Mouse (Mus musculus): Measurements from ENCODE around the gene Atp8b5. TPM values are rescaled to one million over a fixed set of nuclear protein-coding genes. Genes with fewer than 3 reads are reported as not detected.

The Atp8b5 gene
- polyA plus RNA-seq, 2 experiments: 0.06 TPM; not detected in 1

DNA sequence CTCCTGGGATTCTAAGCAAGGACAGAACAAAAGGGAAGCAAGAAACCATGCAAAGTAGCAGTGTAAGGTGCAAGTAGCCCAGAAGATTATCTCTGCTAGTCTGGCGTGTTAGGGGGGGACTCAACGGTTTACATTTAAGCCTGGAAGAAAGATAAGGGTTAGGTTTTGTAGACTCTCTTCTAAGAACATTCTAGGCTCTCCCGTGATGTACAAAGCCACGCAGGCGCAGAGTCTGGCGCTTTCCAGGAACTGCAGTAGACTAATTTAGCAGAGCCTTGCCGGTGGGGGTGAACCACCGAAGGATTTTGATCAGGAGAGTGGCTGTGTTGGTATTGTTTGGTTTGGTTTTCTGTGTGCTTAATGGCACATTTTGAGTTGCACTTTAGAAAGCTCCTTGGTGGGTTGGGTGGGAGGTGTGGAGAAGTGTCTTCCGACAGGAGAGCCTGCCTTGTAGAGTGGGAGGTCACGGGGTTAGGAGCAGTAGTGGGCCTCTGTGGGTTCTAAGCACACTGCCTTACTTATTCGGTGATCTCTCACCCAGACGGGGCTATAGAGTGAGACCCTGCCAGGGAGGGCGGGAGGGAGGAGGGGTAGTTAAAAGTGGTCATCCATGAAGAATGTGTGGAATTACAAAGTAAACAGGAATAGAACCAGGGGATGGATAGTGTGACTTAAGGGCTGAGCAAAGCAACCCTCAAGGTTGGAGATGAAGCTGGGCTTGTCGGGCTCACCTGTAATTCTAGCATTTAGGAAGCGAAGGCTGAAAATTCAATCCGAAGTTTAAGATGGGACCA lies 150.5 kb downstream of the Atp8b5 start:
- ATAC-seq (ENCODE audit: insufficient read depth): peak; percentile 71; the same call in 1 of the 2 replicates
- WGBS (ENCODE audit: insufficient replicate concordance): 41% methylated on average over 16 of the region's 16 CpGs
- Histone ChIP-seq H3K4me3 (ENCODE audit: insufficient read depth in 1 of 2, low read depth in 2 of 2, low read length in 2 of 2) (no peak overlapping the region), H3K36me3 (replicated peaks; ENCODE audit: control insufficient read depth, insufficient read depth, low read depth) (no peaks in the 10 kb centered on the region), H3K4me1 (replicated peaks; ENCODE audit: control insufficient read depth in 2 of 2, insufficient read depth in 2 of 2, low read length in 1 of 2) (peaks cover 0 to 12% of the 10 kb centered on the region in 2 experiments; a peak in 2 of 4 replicates), H3K27ac (no peak overlapping the region), H3K4me2 (ENCODE audit: low read depth) (no peak overlapping the region), H3K9me3 (ENCODE audit: control insufficient read depth, low read length) (no peaks in the 10 kb centered on the region), H3K27me3 (ENCODE audit: control insufficient read depth, insufficient read depth, low read length) (no peaks in the 10 kb centered on the region), H3K9ac (replicated peaks) (no peak overlapping the region)
- DNase-seq (ENCODE audit: low read depth in 3 of 3, low spot score in 3 of 3): peak in 2 of 3 experiments; percentile 34 to 36
- TF ChIP-seq CTCF (IDR thresholded peaks at IDR 0.05; ENCODE audit: low read depth): no peak
- peak; percentile 67 for TF ChIP-seq EP300 (IDR thresholded peaks at IDR 0.05; ENCODE audit: low read depth)

DNA sequence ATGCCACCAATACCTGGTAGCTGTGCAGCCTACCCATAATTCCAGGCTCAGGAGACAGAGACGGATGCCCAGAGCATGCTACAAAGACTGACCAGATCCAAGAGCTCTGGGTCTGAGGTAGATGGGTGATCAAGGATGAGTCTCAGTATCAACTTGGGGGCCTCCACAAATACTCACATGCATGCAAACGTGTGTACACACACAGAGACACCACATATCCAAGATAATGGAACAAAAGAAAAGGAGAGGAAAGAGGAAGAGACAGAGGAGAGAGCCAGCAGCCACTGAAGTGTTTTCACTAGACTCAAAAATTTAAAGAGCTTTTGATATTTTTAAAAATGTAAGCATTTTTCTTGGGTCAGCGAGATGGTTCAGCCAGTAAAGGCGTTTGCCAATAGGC lies 151.5 kb downstream of the Atp8b5 start:
- no peaks in the 10 kb centered on the region for H3K9me3 ChIP-seq (ENCODE audit: control insufficient read depth, low read length)
- ATAC-seq (ENCODE audit: insufficient read depth) (no peak), DNase-seq (ENCODE audit: low read depth in 3 of 3, low spot score in 3 of 3) (no peak)
- no peak overlapping the region for H3K9ac ChIP-seq (replicated peaks)
- H3K4me2 ChIP-seq (ENCODE audit: low read depth): no peak overlapping the region
- 53% methylated on average over 4 of the region's 4 CpGs for WGBS (ENCODE audit: insufficient replicate concordance)
- H3K36me3 ChIP-seq (replicated peaks; ENCODE audit: control insufficient read depth, insufficient read depth, low read depth): no peaks in the 10 kb centered on the region
- H3K4me1 ChIP-seq (replicated peaks; ENCODE audit: control insufficient read depth in 2 of 2, insufficient read depth in 2 of 2, low read length in 1 of 2): peaks cover 0 to 10% of the 10 kb centered on the region in 2 experiments; a peak in 2 of 4 replicates
- no peak overlapping the region for H3K4me3 ChIP-seq (ENCODE audit: insufficient read depth in 1 of 2, low read depth in 2 of 2, low read length in 2 of 2)
- no peaks in the 10 kb centered on the region for H3K27me3 ChIP-seq (ENCODE audit: control insufficient read depth, insufficient read depth, low read length)
- TF ChIP-seq CTCF (IDR thresholded peaks at IDR 0.05; ENCODE audit: low read depth): no peak
- H3K27ac ChIP-seq: no peak overlapping the region

DNA sequence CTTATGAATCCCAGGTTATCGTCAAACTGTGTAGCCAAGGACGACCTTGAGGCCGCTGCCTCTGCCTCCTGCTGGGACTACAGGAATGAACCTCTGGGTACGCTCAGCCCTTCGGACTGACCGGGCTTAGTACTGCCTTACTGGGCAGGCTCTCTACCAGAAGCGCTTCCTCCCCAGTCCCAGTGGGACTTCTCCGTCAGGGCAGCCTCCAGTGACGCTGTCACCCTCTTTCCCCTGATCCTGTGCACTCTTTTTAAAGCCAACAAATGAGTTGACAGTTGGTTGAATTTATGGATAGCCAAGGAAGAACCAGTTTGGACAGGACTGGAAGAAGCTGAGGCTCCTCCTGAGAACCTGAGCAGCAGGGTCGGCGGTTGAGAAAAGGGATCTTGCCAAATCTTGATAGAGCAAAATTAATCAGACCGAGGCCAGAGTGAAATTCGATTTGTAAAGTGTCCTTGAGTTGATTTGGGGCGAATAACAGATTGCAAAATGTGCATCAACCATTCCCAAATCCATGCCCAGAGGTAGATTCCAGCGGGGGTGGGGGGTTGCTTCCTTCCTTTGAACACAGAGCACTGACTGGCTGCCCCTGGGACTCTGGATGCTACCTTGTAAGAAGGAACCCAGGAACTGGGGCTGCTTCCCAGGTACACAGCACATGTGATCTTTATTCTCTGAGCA lies 152.2 kb downstream of the Atp8b5 start:
- H3K27me3 ChIP-seq (ENCODE audit: control insufficient read depth, insufficient read depth, low read length): no peaks in the 10 kb centered on the region; the same call in 1 of the 2 replicates
- 59% methylated on average over 15 of the region's 15 CpGs for WGBS (ENCODE audit: insufficient replicate concordance)
- H3K4me2 ChIP-seq (ENCODE audit: low read depth): no peak overlapping the region
- ATAC-seq (ENCODE audit: insufficient read depth) (no peak), DNase-seq (ENCODE audit: low read depth in 3 of 3, low spot score in 3 of 3) (no peak)
- H3K4me1 ChIP-seq (replicated peaks; ENCODE audit: control insufficient read depth in 2 of 2, insufficient read depth in 2 of 2, low read length in 1 of 2): peaks cover 0 to 10% of the 10 kb centered on the region in 2 experiments; a peak in 2 of 4 replicates
- H3K9me3 ChIP-seq (ENCODE audit: control insufficient read depth, low read length): no peaks in the 10 kb centered on the region
- TF ChIP-seq EP300 (IDR thresholded peaks at IDR 0.05; ENCODE audit: low read depth) (no peak), CTCF (IDR thresholded peaks at IDR 0.05; ENCODE audit: low read depth) (no peak)
- no peaks in the 10 kb centered on the region for H3K36me3 ChIP-seq (replicated peaks; ENCODE audit: control insufficient read depth, insufficient read depth, low read depth)
- H3K9ac ChIP-seq (replicated peaks): no peak overlapping the region
- no peak overlapping the region for H3K4me3 ChIP-seq (ENCODE audit: insufficient read depth in 1 of 2, low read depth in 2 of 2, low read length in 2 of 2)
- H3K27ac ChIP-seq: no peak overlapping the region

DNA sequence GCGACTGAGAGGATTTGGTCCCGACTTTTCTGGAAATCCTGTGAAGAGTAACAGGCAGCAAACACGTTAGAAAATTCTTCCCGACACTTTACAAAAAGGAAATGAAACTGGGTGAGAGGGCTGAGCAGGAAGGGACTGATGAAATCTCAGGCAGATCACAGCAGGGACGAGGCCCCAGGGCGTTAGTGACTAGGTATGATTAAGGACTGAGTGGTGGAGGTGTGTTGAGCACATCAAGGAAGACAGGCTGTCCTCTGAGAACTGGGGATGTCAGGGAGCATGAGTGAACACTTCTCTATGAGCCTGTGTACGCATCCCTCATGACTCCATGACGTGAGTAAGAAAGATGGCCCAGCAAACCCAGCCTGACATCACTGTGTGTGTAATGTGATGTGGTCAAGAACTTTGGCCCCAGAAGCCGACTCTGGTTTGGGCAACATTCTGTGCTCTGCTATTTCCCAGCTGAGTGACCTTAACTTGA lies 152.9 kb downstream of the Atp8b5 start:
- Histone ChIP-seq H3K4me3 (ENCODE audit: insufficient read depth in 1 of 2, low read depth in 2 of 2, low read length in 2 of 2) (no peak overlapping the region), H3K4me2 (ENCODE audit: low read depth) (no peak overlapping the region), H3K36me3 (replicated peaks; ENCODE audit: control insufficient read depth, insufficient read depth, low read depth) (no peaks in the 10 kb centered on the region), H3K9me3 (ENCODE audit: control insufficient read depth, low read length) (no peaks in the 10 kb centered on the region), H3K27me3 (ENCODE audit: control insufficient read depth, insufficient read depth, low read length) (no peaks in the 10 kb centered on the region; the same call in 1 of the 2 replicates), H3K9ac (replicated peaks) (no peak overlapping the region), H3K27ac (no peak overlapping the region), H3K4me1 (replicated peaks; ENCODE audit: control insufficient read depth in 2 of 2, insufficient read depth in 2 of 2, low read length in 1 of 2) (peaks cover 0 to 10% of the 10 kb centered on the region in 2 experiments; a peak in 2 of 4 replicates)
- no peak for TF ChIP-seq EP300 (IDR thresholded peaks at IDR 0.05; ENCODE audit: low read depth)
- TF ChIP-seq CTCF (IDR thresholded peaks at IDR 0.05; ENCODE audit: low read depth): no peak
- DNase-seq (ENCODE audit: low read depth in 3 of 3, low spot score in 3 of 3) (no peak), ATAC-seq (ENCODE audit: insufficient read depth) (no peak)
- 44% methylated on average over 9 of the region's 9 CpGs for WGBS (ENCODE audit: insufficient replicate concordance)

DNA sequence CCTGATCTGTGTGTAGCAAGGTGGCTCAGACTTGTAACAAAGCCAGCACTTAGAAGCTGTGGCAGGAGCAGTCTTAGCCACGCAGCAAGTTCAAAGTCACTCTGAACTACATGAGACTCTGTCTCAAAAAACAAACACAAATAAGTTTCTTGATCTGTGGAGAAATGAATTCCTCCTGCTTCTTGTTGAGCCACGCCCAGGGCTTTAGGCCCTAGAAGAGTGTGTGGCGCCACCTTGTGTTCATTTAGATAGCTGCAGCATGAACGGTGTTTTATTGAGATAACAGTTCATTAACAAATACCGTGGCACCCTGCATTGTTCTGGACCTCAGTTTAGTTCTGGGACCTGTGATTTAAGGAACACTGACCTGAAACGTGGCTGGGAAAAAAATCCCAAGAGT lies 153.3 kb downstream of the Atp8b5 start:
- H3K4me1 ChIP-seq (replicated peaks; ENCODE audit: control insufficient read depth in 2 of 2, insufficient read depth in 2 of 2, low read length in 1 of 2): peaks cover 0 to 10% of the 10 kb centered on the region in 2 experiments; a peak in 2 of 4 replicates
- no peaks in the 10 kb centered on the region for H3K36me3 ChIP-seq (replicated peaks; ENCODE audit: control insufficient read depth, insufficient read depth, low read depth)
- H3K27me3 ChIP-seq (ENCODE audit: control insufficient read depth, insufficient read depth, low read length): peaks cover 5% of the 10 kb centered on the region; the same call in 1 of the 2 replicates
- ATAC-seq (ENCODE audit: insufficient read depth): no peak
- no peak overlapping the region for H3K4me2 ChIP-seq (ENCODE audit: low read depth)
- WGBS (ENCODE audit: insufficient replicate concordance): 3% methylated on average over 6 of the region's 6 CpGs
- H3K4me3 ChIP-seq (ENCODE audit: insufficient read depth in 1 of 2, low read depth in 2 of 2, low read length in 2 of 2): no peak overlapping the region
- H3K9me3 ChIP-seq (ENCODE audit: control insufficient read depth, low read length): no peaks in the 10 kb centered on the region
- H3K9ac ChIP-seq (replicated peaks): no peak overlapping the region
- DNase-seq (ENCODE audit: low read depth in 3 of 3, low spot score in 3 of 3): peak; percentile 52 to 70 (median 63)
- H3K27ac ChIP-seq: no peak overlapping the region
- TF ChIP-seq CTCF (IDR thresholded peaks at IDR 0.05; ENCODE audit: low read depth) (peak; percentile 88), EP300 (IDR thresholded peaks at IDR 0.05; ENCODE audit: low read depth) (no peak)

All from liver, embryonic 14.5 days (tissue).